Mouse (Mus musculus): ENCODE measurements around the gene Ing5. TPM values are rescaled to one million over a fixed set of nuclear protein-coding genes. Genes with fewer than 3 reads are reported as not detected.
A peak's percentile ranks its signal among the peaks of the same experiment; 100 is the strongest.
"Not testable (repeated sequence)": the region's sequence is repeated elsewhere in the genome, so short reads cannot be mapped to it uniquely, and the experiment has no call there.

Gene Ing5
- polyA plus RNA-seq, 1 experiment from 2014 or later: 24.8 TPM

DNA sequence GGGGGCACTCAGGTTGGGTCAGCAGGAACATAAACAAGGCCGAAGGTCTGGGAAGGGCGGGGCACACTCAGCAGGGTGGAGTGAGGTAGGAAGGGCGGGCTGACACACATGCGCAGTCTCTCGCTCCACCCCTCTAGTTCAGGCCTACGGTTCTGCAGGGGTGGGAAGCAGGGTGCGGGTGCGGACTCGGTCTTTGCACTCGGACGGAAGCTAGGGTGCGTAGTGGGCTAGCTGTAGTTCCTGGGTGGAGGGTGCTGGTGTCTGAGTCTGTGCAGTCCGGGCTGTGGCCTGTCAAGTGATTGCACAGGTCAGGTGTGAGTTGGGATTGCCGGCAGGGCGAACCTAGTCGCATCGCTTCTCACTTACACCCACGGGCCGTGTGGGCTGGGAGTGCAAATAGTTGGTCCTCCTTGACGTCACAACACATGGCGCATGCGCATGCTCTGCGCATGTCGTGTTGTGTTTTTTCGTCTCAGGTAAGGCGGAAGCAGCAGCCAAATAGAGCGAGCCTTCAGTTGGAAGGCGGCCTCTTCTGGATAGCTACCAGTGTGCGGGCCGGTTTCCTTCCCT lies 21.4 kb downstream of the Ing5 start:
- ATAC-seq (ENCODE audit: insufficient read depth): peak; percentile 97
- DNase-seq: peak; percentile 97
- peak; percentile 47 for TF ChIP-seq CTCF (IDR thresholded peaks at IDR 0.05; ENCODE audit: low read depth)
- Histone ChIP-seq H3K4me2 (peak overlapping the region; percentile 89), H3K27ac (ENCODE audit: low read depth) (peak overlapping the region; percentile 95), H3K4me3 (ENCODE audit: low read depth, low read length) (peak overlapping the region; percentile 57), H3K27me3 (ENCODE audit: insufficient read depth, low read length) (no peaks in the 10 kb centered on the region), H3K36me3 (ENCODE audit: insufficient read depth) (peaks cover 18% of the 10 kb centered on the region), H3K9ac (peak overlapping the region; percentile 63), H3K4me1 (ENCODE audit: insufficient read depth) (peaks cover 3% of the 10 kb centered on the region; the same call in 1 of the 2 replicates), H3K9me3 (ENCODE audit: low read depth, low read length) (no peaks in the 10 kb centered on the region)
- 4% methylated on average over 30 of the region's 30 CpGs for WGBS

DNA sequence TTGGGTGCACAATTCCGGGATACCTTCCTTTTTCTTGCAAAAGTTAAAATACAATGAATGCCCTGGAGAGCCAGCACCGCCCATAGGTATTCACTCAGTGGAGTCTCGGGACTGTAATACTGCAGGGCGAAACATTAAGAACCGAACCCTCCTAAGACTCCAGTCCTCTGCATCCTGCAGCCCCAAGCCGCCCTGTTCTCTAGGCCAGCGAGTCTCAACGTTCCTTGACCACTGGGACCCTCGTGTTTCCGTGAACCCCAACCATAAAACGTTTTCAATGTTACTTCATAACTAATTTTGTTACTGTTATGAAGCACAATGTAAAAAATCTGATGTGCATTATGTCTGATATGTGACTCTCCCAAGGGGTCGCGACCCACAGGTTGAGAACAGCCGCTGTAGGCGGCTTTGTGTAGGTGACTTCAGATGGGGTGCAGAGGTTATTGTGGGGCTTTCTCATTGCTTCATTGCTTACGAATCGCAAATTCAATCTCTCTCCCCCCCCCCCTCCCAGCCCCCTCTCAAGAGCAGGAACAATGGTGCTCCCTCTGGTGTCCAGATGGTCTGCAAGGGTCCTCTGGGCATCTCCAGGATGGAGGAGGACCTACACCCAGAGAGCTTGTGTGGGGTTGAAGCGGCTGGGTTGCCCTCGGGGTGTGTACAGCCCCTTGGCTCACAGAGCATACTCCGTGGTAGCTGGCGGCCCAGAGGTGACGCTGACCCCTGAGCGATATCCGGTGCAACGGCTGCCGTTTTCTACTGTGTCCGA lies 22.2 kb downstream of the Ing5 start:
- Histone ChIP-seq H3K9ac (peak overlapping the region; percentile 63), H3K27ac (ENCODE audit: low read depth) (peak overlapping the region; percentile 95), H3K27me3 (ENCODE audit: insufficient read depth, low read length) (no peaks in the 10 kb centered on the region), H3K9me3 (ENCODE audit: low read depth, low read length) (no peaks in the 10 kb centered on the region), H3K4me1 (ENCODE audit: insufficient read depth) (peaks cover 3% of the 10 kb centered on the region; the same call in 1 of the 2 replicates), H3K4me2 (peak overlapping the region; percentile 89), H3K4me3 (ENCODE audit: low read depth, low read length) (peak overlapping the region; percentile 57), H3K36me3 (ENCODE audit: insufficient read depth) (peaks cover 11% of the 10 kb centered on the region)
- ATAC-seq (ENCODE audit: insufficient read depth): peak; percentile 24; the same call in 1 of the 2 replicates
- WGBS: 38% methylated on average over 27 of the region's 27 CpGs
- TF ChIP-seq CTCF (IDR thresholded peaks at IDR 0.05; ENCODE audit: low read depth): no peak
- no peak for DNase-seq

DNA sequence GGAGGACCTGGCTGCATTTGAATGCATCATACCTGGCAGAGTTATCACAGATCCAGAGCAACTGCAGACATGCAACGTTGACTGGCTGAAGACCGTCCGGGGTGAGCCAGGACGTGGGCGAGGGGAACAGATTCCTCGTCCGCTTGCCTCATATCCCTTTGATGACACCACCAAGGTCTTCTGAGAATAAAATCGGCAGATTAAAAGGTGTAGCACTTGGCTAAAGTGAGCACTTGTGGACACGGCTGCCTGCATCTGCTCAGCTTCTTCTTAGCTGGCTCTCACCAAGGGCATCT lies 22.7 kb downstream of the Ing5 start:
- H3K9me3 ChIP-seq (ENCODE audit: low read depth, low read length): no peaks in the 10 kb centered on the region
- peaks cover 3% of the 10 kb centered on the region; the same call in 1 of the 2 replicates for H3K4me1 ChIP-seq (ENCODE audit: insufficient read depth)
- peak overlapping the region; percentile 89 for H3K4me2 ChIP-seq
- ATAC-seq (ENCODE audit: insufficient read depth): no peak
- H3K9ac ChIP-seq: no peak overlapping the region
- DNase-seq: no peak
- no peak overlapping the region for H3K4me3 ChIP-seq (ENCODE audit: low read depth, low read length)
- TF ChIP-seq CTCF (IDR thresholded peaks at IDR 0.05; ENCODE audit: low read depth): no peak
- peaks cover 5% of the 10 kb centered on the region; the same call in 1 of the 2 replicates for H3K36me3 ChIP-seq (ENCODE audit: insufficient read depth)
- no peaks in the 10 kb centered on the region for H3K27me3 ChIP-seq (ENCODE audit: insufficient read depth, low read length)
- no peak overlapping the region for H3K27ac ChIP-seq (ENCODE audit: low read depth)
- 87% methylated on average over 9 of the region's 9 CpGs for WGBS

DNA sequence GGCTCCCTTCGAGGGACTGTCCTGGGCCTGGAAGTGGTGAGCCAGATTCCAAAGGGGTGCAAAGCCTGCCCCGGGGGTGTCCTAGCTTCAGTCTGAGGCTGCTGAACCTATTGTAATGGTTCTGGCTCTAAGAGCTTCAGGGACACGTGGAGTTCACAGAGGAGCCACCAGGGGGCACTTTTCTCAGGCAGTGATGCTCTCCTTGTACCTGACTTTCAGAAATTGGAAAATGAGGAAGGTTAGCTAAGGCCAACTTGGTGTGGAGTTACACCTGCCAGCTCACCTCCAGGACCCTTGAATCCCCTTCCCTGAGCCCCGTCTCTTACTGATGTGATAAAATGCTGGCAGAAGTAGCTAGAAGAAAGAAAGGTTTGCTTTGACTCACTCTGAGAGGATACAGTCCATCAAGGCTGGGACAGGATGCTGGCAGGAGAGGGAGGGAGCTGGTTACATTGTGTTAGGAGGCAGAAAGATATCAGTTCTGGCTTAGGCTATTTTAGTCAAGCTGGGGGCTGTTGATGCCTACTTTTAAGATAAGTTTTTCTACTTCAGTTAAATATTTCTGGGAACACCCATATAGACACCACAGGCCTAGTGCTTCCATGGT lies 29.1 kb downstream of the Ing5 start:
- not testable (repeated sequence) for H3K27me3 ChIP-seq (ENCODE audit: insufficient read depth, low read length); H3K9me3 ChIP-seq (ENCODE audit: low read depth, low read length); H3K27ac ChIP-seq (ENCODE audit: low read depth); DNase-seq; H3K9ac ChIP-seq; H3K4me1 ChIP-seq (ENCODE audit: insufficient read depth); H3K4me3 ChIP-seq (ENCODE audit: low read depth, low read length); H3K4me2 ChIP-seq
- ATAC-seq (ENCODE audit: insufficient read depth): peak; percentile 16; the same call in 1 of the 2 replicates
- WGBS: 61% methylated on average over 3 of the region's 4 CpGs
- TF ChIP-seq CTCF (IDR thresholded peaks at IDR 0.05; ENCODE audit: low read depth): peak; percentile 21; the same call in 1 of the 2 replicates
- H3K36me3 ChIP-seq (ENCODE audit: insufficient read depth): peaks cover 13% of the 10 kb centered on the region; the same call in 1 of the 2 replicates

DNA sequence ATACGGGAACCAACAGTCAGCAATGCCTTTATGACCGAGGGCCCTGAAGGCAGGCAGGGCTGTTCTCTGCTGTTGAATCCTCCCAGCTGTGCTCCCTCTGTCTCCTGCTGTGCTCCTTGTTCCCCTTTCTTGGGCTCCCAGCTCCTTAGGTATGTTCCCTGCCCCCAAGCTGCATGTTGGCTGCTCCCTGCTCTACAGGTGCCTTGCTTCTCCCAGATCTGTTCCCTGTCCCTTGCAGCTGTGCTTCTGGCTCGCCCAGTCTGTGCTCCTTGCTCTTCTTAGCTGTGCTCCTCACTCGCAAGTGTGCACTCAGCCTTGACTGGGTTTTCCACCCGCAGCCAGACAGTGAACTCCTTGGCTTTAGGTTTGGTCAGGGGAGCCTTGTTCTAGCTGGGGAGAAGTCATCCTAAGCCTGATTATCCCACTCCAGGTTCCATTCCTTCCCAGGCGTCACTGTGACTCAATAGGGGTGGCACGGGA lies 30.9 kb downstream of the Ing5 start:
- no peak for DNase-seq
- H3K9ac ChIP-seq: no peak overlapping the region
- ATAC-seq (ENCODE audit: insufficient read depth): no peak

DNA sequence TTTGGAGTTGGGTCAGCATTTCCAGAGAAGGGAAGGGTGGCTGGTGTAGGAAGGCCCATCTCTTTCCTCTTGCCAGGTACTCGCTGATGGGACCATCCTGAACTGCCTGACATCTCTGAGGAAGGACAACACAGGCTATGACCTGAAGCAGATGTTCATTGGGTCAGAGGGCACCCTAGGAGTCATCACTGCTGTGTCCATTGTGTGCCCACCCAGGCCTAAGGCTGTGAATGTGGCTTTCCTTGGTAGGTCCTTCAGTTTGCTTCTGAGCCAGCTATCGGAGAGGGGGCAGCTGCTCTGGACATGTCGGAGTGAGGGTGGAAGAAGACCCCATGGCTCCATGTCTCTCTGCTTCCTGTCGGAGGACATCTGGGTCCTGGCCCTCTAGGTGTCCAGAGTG lies 31.4 kb downstream of the Ing5 start:
- WGBS: 93% methylated on average over 4 of the region's 4 CpGs
- Histone ChIP-seq H3K9ac (no peak overlapping the region), H3K27ac (ENCODE audit: low read depth) (no peak overlapping the region), H3K36me3 (ENCODE audit: insufficient read depth) (peaks cover 15% of the 10 kb centered on the region; the same call in 1 of the 2 replicates), H3K9me3 (ENCODE audit: low read depth, low read length) (no peaks in the 10 kb centered on the region), H3K4me1 (ENCODE audit: insufficient read depth) (no peaks in the 10 kb centered on the region), H3K4me3 (ENCODE audit: low read depth, low read length) (no peak overlapping the region), H3K27me3 (ENCODE audit: insufficient read depth, low read length) (no peaks in the 10 kb centered on the region), H3K4me2 (no peak overlapping the region)
- TF ChIP-seq CTCF (IDR thresholded peaks at IDR 0.05; ENCODE audit: low read depth): no peak
- ATAC-seq (ENCODE audit: insufficient read depth): no peak; the same call in 1 of the 2 replicates
- no peak for DNase-seq

More for the DNA sequence above, 30.9 kb downstream of the Ing5 start:
- Histone ChIP-seq H3K36me3 (ENCODE audit: insufficient read depth) (peaks cover 15% of the 10 kb centered on the region; the same call in 1 of the 2 replicates), H3K27me3 (ENCODE audit: insufficient read depth, low read length) (no peaks in the 10 kb centered on the region), H3K4me2 (no peak overlapping the region), H3K9me3 (ENCODE audit: low read depth, low read length) (no peaks in the 10 kb centered on the region), H3K27ac (ENCODE audit: low read depth) (no peak overlapping the region), H3K4me3 (ENCODE audit: low read depth, low read length) (no peak overlapping the region), H3K4me1 (ENCODE audit: insufficient read depth) (no peaks in the 10 kb centered on the region)
- TF ChIP-seq CTCF (IDR thresholded peaks at IDR 0.05; ENCODE audit: low read depth): no peak
- 83% methylated on average over 7 of the region's 7 CpGs for WGBS

Data from lung, embryonic 14.5 days (tissue).